Mouse (Mus musculus): ENCODE measurements around the gene Gmppa.

Gmppa gene

GRCm38 (mm10) chr1:75490785-75491551, 55.2 kb downstream of the Gmppa start:
- no peak for DNase-seq

GRCm38 (mm10) chr1:75492579-75493170, 56.9 kb downstream of the Gmppa start:
- DNase-seq: no peak
